Mouse (Mus musculus) common myeloid progenitor, adult 5-6 weeks (primary cell): ENCODE data around the gene Ccng1. TPM values are rescaled to one million over a fixed set of nuclear protein-coding genes. Genes with fewer than 3 reads are reported as not detected.

Experiments used
- ATAC-seq: replicated peaks from 2 replicates; pipeline ENCODE4 v1.8.0; 2016; ENCODE audit warnings: low read depth, mild to moderate bottlenecking, moderate TSS enrichment, inconsistent platforms; ENCODE audit not compliant: poor library complexity, severe bottlenecking
- total RNA-seq: library from RNA; stranded (forward); fragments of 200-1000, 187-1606 nt; gene quantifications from 2 replicates; pipeline ENCODE4 v1.2.3, GENCODE M21; 2017

The Ccng1 gene
- 71.8 and 83.1 TPM in 2 replicates for total RNA-seq

- ATAC-seq = peak; percentile 99
These were observed at the start of gene Ccng1 for GRCm38 (mm10) chr11:40755109-40755627. TSS of gene Ccng1 (minus strand) at chr11:40755311.

DNA sequence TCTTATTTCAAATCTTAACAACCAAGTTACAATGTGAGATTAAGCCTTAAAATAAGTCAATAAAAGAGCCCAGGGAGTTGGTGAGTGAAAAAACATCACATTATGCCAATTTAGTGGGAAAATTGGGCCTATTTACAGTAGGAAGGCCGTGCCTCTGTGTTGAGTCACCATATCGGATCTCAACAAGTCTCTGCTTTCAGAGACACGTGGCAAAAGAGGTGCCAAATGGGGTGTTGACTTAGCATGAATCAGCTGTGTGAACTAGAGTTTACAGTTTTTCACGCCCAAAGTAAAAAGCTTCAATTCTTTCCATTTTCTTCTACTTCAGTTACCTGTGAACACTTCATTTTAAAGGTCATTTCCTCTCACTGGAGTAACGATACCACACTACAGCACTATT is 35.2 kb upstream of the Ccng1 start:
- no peak for ATAC-seq

DNA sequence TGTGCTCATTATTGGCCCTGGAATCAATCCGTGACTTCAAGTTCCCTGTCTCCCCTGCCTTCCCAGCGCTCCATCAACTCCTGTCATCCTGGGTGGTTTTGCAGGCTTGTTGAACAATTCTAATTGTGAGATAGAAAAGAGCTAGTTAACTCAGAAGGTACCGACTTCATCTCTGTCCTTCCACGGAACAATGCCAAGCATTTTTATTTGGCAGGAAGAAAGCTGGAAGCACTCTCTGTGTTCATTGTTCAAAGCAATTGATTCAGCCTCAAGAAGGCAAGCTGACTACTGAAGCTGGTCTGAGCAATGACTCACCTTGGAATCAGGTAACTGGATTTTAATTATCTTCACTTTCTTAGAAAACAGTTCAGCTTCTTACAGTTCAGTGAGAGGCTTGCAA is 34.6 kb upstream of the Ccng1 start:
- no peak for ATAC-seq

DNA sequence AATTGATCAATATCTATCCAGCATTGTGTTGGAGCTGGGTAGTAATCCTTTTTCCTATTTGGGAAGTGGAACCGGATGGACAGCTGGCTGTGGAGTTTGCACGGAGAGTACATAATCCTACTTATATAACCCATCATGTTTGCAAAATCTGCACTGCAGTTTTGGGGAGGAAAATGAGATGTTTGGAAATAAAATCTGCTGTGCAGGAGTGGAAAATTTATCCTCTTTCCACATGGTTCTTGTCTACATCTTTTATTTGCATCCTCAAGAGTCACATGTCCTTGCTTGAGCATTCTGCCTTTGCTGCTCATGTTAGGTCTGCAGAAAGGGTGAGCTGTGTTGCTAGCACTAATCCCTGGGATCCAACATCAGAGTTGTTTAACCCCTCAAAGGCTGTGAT is 31.8 kb upstream of the Ccng1 start:
- no peak for ATAC-seq

GRCm38 (mm10) chr11:40784326-40784725 is 29.2 kb upstream of the Ccng1 start:
- ATAC-seq = no peak

DNA sequence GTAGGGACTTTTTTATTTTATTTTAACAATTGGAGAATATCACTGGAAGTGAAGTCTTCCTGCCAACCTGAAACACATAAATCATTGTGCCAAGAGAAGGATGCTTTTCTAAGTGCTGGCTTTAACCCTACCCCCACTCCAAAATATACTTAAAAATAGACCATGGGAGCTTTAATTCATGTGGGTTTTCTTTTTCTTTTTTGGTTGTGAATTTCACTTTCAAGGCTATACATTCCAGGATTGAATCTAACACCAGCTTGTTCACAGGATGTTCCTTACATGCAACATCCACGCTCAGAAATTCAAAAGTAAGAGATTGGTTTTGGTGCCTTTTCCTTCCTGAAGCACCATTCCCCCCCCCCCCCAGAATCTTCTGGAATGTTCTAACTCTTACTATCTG is 28.2 kb upstream of the Ccng1 start:
- no peak for ATAC-seq

- no peak for ATAC-seq
These were observed 26.7 kb upstream of the Ccng1 start for GRCm38 (mm10) chr11:40781857-40782256.

GRCm38 (mm10) chr11:40775315-40776269 is 20.5 kb upstream of the Ccng1 start:
- peak; percentile 65; the same call in 1 of the 2 replicates for ATAC-seq

- ATAC-seq = no peak
These were observed 9.6 kb upstream of the Ccng1 start for GRCm38 (mm10) chr11:40764690-40765089.

DNA sequence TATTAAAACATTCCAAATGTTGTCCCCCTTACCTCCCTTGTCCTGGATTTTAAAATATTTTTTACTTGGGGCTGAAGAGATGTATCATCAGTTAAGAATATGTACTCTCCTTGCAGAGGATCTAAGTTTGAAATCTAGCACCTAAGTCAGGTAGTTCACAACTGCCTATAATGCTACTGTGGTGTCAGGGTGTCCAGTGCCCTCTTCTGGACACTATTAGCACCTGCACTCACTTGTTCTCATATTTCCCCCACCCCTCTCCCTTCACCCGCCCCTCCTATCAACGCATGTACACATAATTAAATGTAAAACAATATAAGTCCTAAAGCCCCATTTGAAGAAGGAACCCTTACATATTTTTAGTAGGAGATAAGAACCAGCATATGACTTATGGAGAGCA is 8.3 kb upstream of the Ccng1 start:
- ATAC-seq = peak; percentile 98

GRCm38 (mm10) chr11:40759896-40760295 is 4.8 kb upstream of the Ccng1 start:
- no peak for ATAC-seq

DNA sequence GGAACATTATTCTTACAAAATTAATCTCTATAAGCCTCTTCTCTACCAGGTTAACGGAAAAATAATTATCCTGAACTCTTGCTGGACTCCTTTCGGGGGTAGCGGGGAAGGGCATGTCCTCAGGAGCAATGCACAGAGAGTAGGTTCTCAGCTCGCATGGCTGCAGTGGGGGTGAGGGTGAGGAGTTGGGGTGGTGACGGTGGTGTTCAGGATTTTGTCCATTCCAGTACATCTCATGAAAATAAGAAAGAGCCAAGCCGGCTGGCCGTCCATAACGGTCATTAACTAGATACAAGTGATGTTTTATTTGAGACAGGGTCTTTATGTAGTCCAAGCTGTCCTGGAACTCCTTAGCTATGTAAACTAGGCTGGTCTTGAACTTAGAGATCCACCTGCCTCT is 857 bp upstream of the Ccng1 start:
- ATAC-seq = no peak

DNA sequence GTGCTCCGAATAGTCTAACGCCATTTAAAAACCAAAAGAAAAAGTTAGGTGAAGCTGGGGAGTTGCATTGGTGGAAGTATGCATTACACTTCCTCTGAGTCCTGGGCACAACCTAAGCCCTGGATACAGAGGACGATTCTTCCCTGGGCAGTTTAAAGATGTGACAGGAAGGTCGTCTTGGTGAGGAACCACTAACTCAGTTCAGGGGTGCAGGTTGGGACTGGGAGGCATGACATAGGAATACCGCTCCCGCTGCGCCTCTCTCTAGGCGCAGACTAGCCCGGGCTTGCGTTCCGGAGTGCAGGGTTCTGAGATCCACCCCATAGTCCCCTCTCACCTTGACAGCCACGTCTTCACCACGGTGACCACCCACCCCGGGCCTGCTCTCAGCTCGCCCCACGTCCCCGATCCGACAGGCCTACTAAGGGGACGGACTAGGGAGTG is 425 bp downstream of the Ccng1 start:
- peak; percentile 34 for ATAC-seq

- ATAC-seq = no peak
These were observed 1.3 kb downstream of the Ccng1 start for GRCm38 (mm10) chr11:40753836-40754235.

DNA sequence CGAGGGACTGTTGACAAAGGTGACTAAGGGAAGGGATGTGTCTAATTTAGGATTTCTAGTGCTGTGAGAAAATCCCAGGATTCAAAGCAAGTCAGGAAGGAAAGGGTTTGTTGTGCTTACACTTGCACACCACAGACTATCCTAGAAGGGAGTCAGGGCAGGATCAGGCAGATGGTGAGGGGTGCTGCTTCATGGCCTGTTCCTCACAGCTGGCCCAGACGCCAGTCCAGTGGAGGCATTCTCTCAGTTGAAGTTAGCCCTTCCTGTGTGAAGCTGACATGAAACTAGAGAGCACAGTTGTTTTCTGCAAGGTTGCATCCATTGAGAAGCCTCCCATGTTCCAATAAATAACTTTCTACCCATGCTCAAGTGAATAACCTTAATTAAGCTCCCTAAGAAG is 7.4 kb downstream of the Ccng1 start:
- ATAC-seq = no peak

DNA sequence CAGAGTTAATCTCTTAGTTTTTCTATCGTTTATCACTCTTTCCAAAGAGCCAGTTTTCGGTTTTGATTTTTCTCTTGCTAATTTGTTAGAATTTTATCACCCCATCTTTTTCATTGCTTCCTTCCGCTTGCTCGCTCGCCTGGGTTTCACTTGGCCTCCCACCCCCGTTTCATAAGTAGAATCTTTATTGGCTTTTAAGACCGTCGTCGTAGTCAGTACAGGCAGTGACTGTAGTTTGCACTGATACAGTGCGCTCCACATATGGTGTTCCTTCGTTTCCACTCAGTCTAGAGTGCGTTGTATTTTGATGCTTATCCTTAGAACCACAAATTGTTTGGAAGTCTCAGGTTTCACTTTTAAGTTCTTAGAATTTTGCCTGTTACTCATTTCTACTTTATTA is 8.8 kb downstream of the Ccng1 start:
- no peak for ATAC-seq

DNA sequence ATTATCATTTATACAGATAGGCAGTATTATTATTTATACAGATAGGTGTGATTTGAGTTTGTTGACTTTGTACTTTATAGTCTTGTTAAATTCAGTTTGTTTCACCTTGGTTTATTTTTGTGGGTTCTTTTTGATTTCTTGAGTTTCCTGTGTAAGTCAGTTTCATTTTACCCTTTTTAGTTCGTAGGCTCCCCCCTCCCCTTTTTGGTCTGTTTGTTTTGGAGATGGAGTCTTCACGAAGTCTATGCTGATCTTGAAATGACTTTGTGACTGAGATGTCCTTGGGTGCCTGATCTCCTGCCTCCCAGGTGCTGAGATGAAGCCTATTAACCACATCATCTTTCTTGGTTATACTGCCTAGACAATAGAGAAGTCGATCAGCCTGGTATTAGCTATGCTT is 10.8 kb downstream of the Ccng1 start:
- ATAC-seq = no peak

GRCm38 (mm10) chr11:40741605-40742262 is 13.4 kb downstream of the Ccng1 start:
- ATAC-seq = no peak

GRCm38 (mm10) chr11:40737369-40737768 is 17.7 kb downstream of the Ccng1 start:
- ATAC-seq = no peak

GRCm38 (mm10) chr11:40734251-40734752 is 20.8 kb downstream of the Ccng1 start:
- ATAC-seq = no peak
